Mouse (Mus musculus): ENCODE measurements around the gene Eno1. TPM values are rescaled to one million over a fixed set of nuclear protein-coding genes. Genes with fewer than 3 reads are reported as not detected.

The Eno1 gene
- polyA plus RNA-seq, 1 experiment from 2014 or later, result 935 TPM

GRCm38 (mm10) chr4:150250549-150251422 is 14.3 kb downstream of the Eno1 start:
- H3K4me1 ChIP-seq (ENCODE audit: control insufficient read depth, insufficient read depth, low read length), result peaks cover 23% of the 10 kb centered on the region
- H3K27ac ChIP-seq (replicated peaks; ENCODE audit: low read depth, low read length), result peak overlapping the region; percentile 89
- H3K4me2 ChIP-seq (ENCODE audit: low read length), result peak overlapping the region; percentile 22; the same call in 1 of the 2 replicates
- peaks cover 40% of the 10 kb centered on the region for H3K36me3 ChIP-seq (ENCODE audit: control insufficient read depth, insufficient read depth, low read length)
- peak overlapping the region; percentile 29; the same call in 1 of the 2 replicates for H3K9ac ChIP-seq (replicated peaks; ENCODE audit: low read length)
- no peak for ATAC-seq (ENCODE audit: low FRiP score, low TSS enrichment)
- H3K27me3 ChIP-seq (ENCODE audit: control insufficient read depth, insufficient read depth, low read length), result no peaks in the 10 kb centered on the region
- peak; percentile 78 for DNase-seq
- no peaks in the 10 kb centered on the region for H3K9me3 ChIP-seq (ENCODE audit: control insufficient read depth, low read length)
- WGBS, result 18% methylated on average over 18 of the region's 18 CpGs
- no peak overlapping the region for H3K4me3 ChIP-seq (replicated peaks; ENCODE audit: low read depth, low read length)

DNA sequence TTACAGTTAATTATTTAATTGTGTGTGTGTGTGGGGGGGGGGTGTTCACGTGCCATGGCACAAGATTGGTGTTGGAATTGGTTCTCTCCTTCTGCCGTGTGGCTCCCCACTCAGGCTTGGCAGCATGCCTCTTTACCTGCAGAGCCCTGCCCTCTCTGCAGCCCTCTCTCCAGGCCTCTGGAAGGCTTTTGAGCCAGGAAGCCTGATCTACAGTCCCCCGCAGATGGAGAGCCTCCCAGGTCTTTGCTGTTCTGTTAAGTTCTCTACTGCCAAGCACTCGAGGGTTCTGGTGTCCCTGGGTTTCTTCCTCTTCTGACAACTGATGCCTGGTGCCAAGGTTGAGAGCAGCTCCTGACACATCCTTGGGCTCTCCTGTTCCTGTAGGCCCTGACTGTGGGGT is 17.9 kb downstream of the Eno1 start:
- H3K36me3 ChIP-seq (ENCODE audit: control insufficient read depth, insufficient read depth, low read length), result peaks cover 7% of the 10 kb centered on the region
- WGBS, result 69% methylated on average over 4 of the region's 4 CpGs
- no peaks in the 10 kb centered on the region for H3K27me3 ChIP-seq (ENCODE audit: control insufficient read depth, insufficient read depth, low read length)
- DNase-seq (no peak), ATAC-seq (ENCODE audit: low FRiP score, low TSS enrichment) (no peak)
- H3K9ac ChIP-seq (replicated peaks; ENCODE audit: low read length), result no peak overlapping the region
- H3K4me2 ChIP-seq (ENCODE audit: low read length), result no peak overlapping the region
- peaks cover 32% of the 10 kb centered on the region for H3K4me1 ChIP-seq (ENCODE audit: control insufficient read depth, insufficient read depth, low read length)
- no peaks in the 10 kb centered on the region for H3K9me3 ChIP-seq (ENCODE audit: control insufficient read depth, low read length)
- H3K4me3 ChIP-seq (replicated peaks; ENCODE audit: low read depth, low read length), result no peak overlapping the region
- H3K27ac ChIP-seq (replicated peaks; ENCODE audit: low read depth, low read length), result peak overlapping the region; percentile 45

DNA sequence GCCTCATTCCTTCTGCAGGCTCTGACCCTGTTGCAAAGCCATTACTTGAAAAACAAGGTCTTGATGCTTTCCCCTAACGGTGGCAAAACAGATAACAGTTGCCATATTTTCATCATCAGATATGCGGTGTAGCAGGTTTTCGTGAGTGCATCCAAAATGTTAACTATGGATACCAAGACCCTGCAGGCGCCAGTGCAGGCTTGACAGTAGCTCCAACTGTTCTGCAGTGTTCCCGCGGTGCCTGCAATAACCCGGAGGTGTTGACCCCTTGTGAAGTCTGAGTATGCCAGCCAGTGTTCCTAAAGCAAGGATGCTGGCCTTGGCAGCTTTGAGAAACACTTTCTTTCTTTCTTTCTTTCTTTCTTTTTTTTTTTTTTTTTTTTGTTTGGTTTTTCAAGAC is 18.7 kb downstream of the Eno1 start:
- no peaks in the 10 kb centered on the region for H3K9me3 ChIP-seq (ENCODE audit: control insufficient read depth, low read length)
- H3K27ac ChIP-seq (replicated peaks; ENCODE audit: low read depth, low read length), result no peak overlapping the region
- no peak overlapping the region; the same call in 1 of the 2 replicates for H3K9ac ChIP-seq (replicated peaks; ENCODE audit: low read length)
- no peak overlapping the region for H3K4me2 ChIP-seq (ENCODE audit: low read length)
- no peaks in the 10 kb centered on the region; the same call in 1 of the 2 replicates for H3K36me3 ChIP-seq (ENCODE audit: control insufficient read depth, insufficient read depth, low read length)
- DNase-seq, result no peak
- 79% methylated on average over 7 of the region's 7 CpGs for WGBS
- H3K4me1 ChIP-seq (ENCODE audit: control insufficient read depth, insufficient read depth, low read length), result peaks cover 32% of the 10 kb centered on the region
- no peak for ATAC-seq (ENCODE audit: low FRiP score, low TSS enrichment)
- no peak overlapping the region for H3K4me3 ChIP-seq (replicated peaks; ENCODE audit: low read depth, low read length)
- no peaks in the 10 kb centered on the region for H3K27me3 ChIP-seq (ENCODE audit: control insufficient read depth, insufficient read depth, low read length)

DNA sequence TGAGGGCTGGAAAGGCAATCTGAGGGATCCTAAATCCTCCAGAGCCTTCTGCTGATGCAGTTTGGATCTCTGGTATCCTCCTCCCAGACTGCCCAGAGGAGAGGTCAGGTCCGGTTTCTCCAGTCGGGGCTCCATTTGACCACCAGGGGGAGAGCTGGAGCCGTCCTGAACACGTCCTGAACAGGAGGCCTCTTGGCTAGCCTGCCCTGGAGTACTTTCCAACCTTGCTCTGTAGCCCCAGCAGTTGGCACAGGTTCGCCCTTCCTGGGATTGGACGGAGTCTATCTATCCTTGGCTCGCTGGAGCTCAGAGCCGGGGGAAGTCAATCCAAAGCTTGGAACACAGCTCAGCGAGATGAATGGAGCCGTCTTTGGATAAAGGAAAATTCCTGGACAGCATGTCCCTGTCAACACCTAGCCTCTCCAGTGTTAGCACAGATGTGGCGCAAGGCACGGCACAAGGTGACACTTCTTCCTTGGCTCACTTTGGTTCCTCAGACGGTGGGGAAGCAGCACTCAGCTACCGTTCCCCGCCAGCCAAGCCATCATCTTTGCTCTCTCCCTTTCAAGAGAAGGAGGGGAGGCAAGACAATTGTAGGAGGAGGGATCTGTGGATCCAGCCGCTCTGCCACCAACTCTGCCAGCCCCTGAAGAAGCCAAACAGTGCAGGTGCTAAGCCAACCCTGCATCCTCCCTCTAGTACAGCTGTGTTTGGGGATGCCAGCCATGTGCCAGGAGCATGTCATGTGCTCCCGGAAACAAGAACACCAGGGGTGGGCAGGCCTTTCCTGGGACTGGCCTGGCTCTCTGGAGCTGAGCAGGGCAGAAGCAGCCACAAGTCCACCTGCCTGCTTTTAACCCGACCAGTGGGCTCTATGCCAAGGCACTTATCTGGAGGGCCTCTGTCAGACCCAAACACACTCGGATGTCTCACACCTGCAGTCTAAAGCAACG is 21.0 kb downstream of the Eno1 start:
- DNase-seq, result peak; percentile 89
- peak overlapping the region; percentile 32 for H3K27ac ChIP-seq (replicated peaks; ENCODE audit: low read depth, low read length)
- H3K4me1 ChIP-seq (ENCODE audit: control insufficient read depth, insufficient read depth, low read length), result 0 out of 2 replicates have a peak, but pooled peaks cover 13% of the 10 kb centered on the region
- peak; percentile 34; the same call in 1 of the 2 replicates for ATAC-seq (ENCODE audit: low FRiP score, low TSS enrichment)
- no peaks in the 10 kb centered on the region for H3K36me3 ChIP-seq (ENCODE audit: control insufficient read depth, insufficient read depth, low read length)
- 54% methylated on average over 20 of the region's 20 CpGs for WGBS
- H3K4me2 ChIP-seq (ENCODE audit: low read length), result no peak overlapping the region; the same call in 1 of the 2 replicates
- H3K27me3 ChIP-seq (ENCODE audit: control insufficient read depth, insufficient read depth, low read length), result no peaks in the 10 kb centered on the region
- 0 out of 2 replicates have a peak overlapping the region, but pooled peaks have one; percentile 23 for H3K9ac ChIP-seq (replicated peaks; ENCODE audit: low read length)
- no peaks in the 10 kb centered on the region for H3K9me3 ChIP-seq (ENCODE audit: control insufficient read depth, low read length)
- H3K4me3 ChIP-seq (replicated peaks; ENCODE audit: low read depth, low read length), result no peak overlapping the region

- 72% methylated on average over 14 of the region's 14 CpGs for WGBS
- Histone ChIP-seq H3K9ac (replicated peaks; ENCODE audit: low read length) (no peak overlapping the region), H3K27me3 (ENCODE audit: control insufficient read depth, insufficient read depth, low read length) (no peaks in the 10 kb centered on the region), H3K27ac (replicated peaks; ENCODE audit: low read depth, low read length) (peak overlapping the region; percentile 2), H3K4me3 (replicated peaks; ENCODE audit: low read depth, low read length) (no peak overlapping the region), H3K4me1 (ENCODE audit: control insufficient read depth, insufficient read depth, low read length) (0 out of 2 replicates have a peak, but pooled peaks cover 13% of the 10 kb centered on the region), H3K9me3 (ENCODE audit: control insufficient read depth, low read length) (no peaks in the 10 kb centered on the region), H3K36me3 (ENCODE audit: control insufficient read depth, insufficient read depth, low read length) (no peaks in the 10 kb centered on the region), H3K4me2 (ENCODE audit: low read length) (no peak overlapping the region; the same call in 1 of the 2 replicates)
- DNase-seq (no peak), ATAC-seq (ENCODE audit: low FRiP score, low TSS enrichment) (no peak)
These were observed 21.9 kb downstream of the Eno1 start for GRCm38 (mm10) chr4:150258388-150258787.

DNA sequence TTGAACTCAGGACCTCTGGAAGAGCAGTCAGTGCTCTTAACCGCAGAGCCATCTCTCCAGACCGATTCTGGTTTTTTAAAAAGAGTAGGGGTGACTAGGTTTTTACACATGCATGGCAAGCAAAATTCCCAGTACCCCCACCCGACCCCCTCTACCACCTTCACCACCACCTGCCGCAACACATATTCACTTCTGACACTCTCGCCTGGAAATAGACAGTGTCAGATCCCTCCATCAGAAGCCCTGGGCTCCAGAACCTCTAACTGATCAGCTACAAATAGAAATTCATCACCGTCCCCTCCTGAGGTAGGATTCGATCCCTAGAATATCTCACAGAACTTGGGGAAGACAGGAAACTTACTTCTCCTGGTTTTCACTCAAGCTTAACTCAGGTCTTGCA is 23.1 kb downstream of the Eno1 start:
- Histone ChIP-seq H3K27me3 (ENCODE audit: control insufficient read depth, insufficient read depth, low read length) (no peaks in the 10 kb centered on the region), H3K4me2 (ENCODE audit: low read length) (no peak overlapping the region), H3K27ac (replicated peaks; ENCODE audit: low read depth, low read length) (no peak overlapping the region), H3K4me3 (replicated peaks; ENCODE audit: low read depth, low read length) (no peak overlapping the region), H3K36me3 (ENCODE audit: control insufficient read depth, insufficient read depth, low read length) (no peaks in the 10 kb centered on the region), H3K9me3 (ENCODE audit: control insufficient read depth, low read length) (no peaks in the 10 kb centered on the region), H3K9ac (replicated peaks; ENCODE audit: low read length) (no peak overlapping the region), H3K4me1 (ENCODE audit: control insufficient read depth, insufficient read depth, low read length) (0 out of 2 replicates have a peak, but pooled peaks cover 13% of the 10 kb centered on the region)
- DNase-seq (no peak), ATAC-seq (ENCODE audit: low FRiP score, low TSS enrichment) (no peak)
- 95% methylated on average over 7 of the region's 7 CpGs for WGBS

DNA sequence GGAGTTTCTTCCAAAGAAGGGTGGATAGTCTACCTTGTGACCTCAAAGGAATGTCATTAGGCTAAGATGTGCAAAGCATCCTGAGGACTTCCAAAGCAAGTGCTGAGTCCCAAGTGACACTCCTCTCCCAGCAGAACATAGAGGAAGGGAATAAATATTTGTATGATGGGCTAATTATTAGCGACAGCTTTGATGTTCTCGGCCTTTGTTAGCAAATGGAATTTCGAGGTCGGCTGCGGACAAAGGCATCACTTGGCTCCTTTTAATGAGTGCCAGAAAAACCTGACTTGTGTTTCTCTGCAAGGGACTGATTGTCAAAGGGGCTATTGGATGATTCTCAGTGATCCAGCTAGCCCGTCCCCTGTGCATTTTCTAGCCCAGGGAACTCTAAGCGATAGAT is 23.6 kb downstream of the Eno1 start:
- H3K9ac ChIP-seq (replicated peaks; ENCODE audit: low read length), result no peak overlapping the region
- no peak for ATAC-seq (ENCODE audit: low FRiP score, low TSS enrichment)
- 35% methylated on average over 7 of the region's 7 CpGs for WGBS
- H3K36me3 ChIP-seq (ENCODE audit: control insufficient read depth, insufficient read depth, low read length), result no peaks in the 10 kb centered on the region
- no peaks in the 10 kb centered on the region for H3K9me3 ChIP-seq (ENCODE audit: control insufficient read depth, low read length)
- no peak for DNase-seq
- no peak overlapping the region for H3K27ac ChIP-seq (replicated peaks; ENCODE audit: low read depth, low read length)
- no peak overlapping the region for H3K4me2 ChIP-seq (ENCODE audit: low read length)
- no peaks in the 10 kb centered on the region for H3K27me3 ChIP-seq (ENCODE audit: control insufficient read depth, insufficient read depth, low read length)
- H3K4me3 ChIP-seq (replicated peaks; ENCODE audit: low read depth, low read length), result no peak overlapping the region
- 0 out of 2 replicates have a peak, but pooled peaks cover 11% of the 10 kb centered on the region for H3K4me1 ChIP-seq (ENCODE audit: control insufficient read depth, insufficient read depth, low read length)

DNA sequence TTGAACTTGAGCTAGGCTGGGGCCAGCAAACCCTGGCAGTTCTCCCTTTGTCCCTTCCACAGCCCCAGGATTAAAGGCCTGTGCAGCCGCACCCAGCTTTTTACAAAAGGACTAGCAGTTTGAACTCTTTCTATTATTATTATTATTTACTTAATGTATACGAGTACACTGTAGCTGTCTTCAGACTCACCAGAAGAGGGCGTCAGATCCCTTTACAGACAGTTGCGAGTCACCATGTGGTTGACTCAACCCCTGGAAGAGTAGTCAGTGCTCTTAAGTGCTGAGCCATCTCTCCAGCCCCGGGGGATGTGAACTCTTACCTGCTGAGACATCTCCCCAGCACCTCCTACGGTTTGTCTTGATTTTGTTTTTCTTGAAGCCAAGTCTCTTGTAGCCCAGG is 24.2 kb downstream of the Eno1 start:
- WGBS, result 29% methylated on average over 6 of the region's 6 CpGs
- no peak for ATAC-seq (ENCODE audit: low FRiP score, low TSS enrichment)
- Histone ChIP-seq H3K4me1 (ENCODE audit: control insufficient read depth, insufficient read depth, low read length) (0 out of 2 replicates have a peak, but pooled peaks cover 9% of the 10 kb centered on the region), H3K9ac (replicated peaks; ENCODE audit: low read length) (no peak overlapping the region), H3K4me3 (replicated peaks; ENCODE audit: low read depth, low read length) (no peak overlapping the region), H3K9me3 (ENCODE audit: control insufficient read depth, low read length) (no peaks in the 10 kb centered on the region), H3K27me3 (ENCODE audit: control insufficient read depth, insufficient read depth, low read length) (no peaks in the 10 kb centered on the region), H3K36me3 (ENCODE audit: control insufficient read depth, insufficient read depth, low read length) (no peaks in the 10 kb centered on the region), H3K27ac (replicated peaks; ENCODE audit: low read depth, low read length) (no peak overlapping the region), H3K4me2 (ENCODE audit: low read length) (no peak overlapping the region)
- peak; percentile 63 for DNase-seq

Measured in midbrain, embryonic 14.5 days (tissue).